Mouse (Mus musculus) megakaryocyte, embryonic 14.5 days (primary cell): ENCODE results near the gene Gm32742.

Experiments
- FLI1 ChIP-seq: IDR thresholded peaks from 2 replicates; pipeline ENCODE4 v1.6.1; 2012; ENCODE audit warnings: low read length, inconsistent platforms, mixed read lengths
- GATA1 ChIP-seq: IDR thresholded peaks from 3 replicates; pipeline ENCODE4 v1.6.1; 2012; ENCODE audit warnings: mixed read lengths, low read length, inconsistent platforms, borderline replicate concordance

DNA sequence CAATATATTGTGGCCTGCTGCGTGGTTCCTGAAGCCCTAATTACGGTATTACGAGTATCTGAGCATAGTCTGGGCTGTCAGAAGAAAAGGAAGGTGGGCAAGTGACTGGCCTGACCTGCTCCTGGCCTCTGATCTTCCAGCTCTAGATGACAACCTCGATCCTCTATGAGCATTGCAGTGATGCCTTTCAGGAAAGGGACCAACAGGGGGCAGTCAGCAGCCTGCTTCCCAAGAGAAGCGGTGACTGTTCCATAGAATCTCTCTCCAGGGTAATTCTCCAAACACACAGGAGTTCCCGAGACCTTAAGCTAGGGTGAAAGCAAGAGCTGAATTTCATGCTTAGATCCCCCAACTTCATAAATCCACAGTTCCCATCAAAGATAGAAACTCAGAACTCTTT is 21.1 kb downstream of the Gm32742 start:
- no peak for TF ChIP-seq GATA1
- TF ChIP-seq FLI1, result no peak
